Mouse (Mus musculus) embryonic facial prominence, embryonic 11.5 days (tissue): ENCODE measurements at regions not wholly inside any gene's neighbourhood (a gene's known extent, or its start where the extent isn't known, plus 50 kb on each side); places are given as distances from the start of the nearest gene placed in this dataset.

Experiments
- ATAC-seq: fragments of 200-750 bp; cut with Nextera tagmentation; replicated peaks from 2 replicates; pipeline ENCODE4 v1.8.0; 2017; ENCODE audit warnings: low read depth; ENCODE audit not compliant: insufficient number of reproducible peaks, low FRiP score, low TSS enrichment
- DNase-seq: peaks from one replicate; pipeline ENCODE4 v3.0.0-alpha.2; 2015; ENCODE audit warnings: low spot score
- H3K27ac ChIP-seq: fragments of 300-500 bp; sonication (generic); replicated peaks from 2 replicates; pipeline ENCODE4 v1.5.1; 2014; ENCODE audit warnings: mild to moderate bottlenecking, low read depth, low read length, control low read depth
- H3K27me3 ChIP-seq: fragments of 300-500 bp; sonication (generic); 2 replicates; pipeline ENCODE4 v1.6.1; 2014; ENCODE audit warnings: mild to moderate bottlenecking, low read length, moderate library complexity, mixed read lengths; ENCODE audit not compliant: control insufficient read depth, insufficient read depth
- H3K36me3 ChIP-seq: fragments of 300-500 bp; sonication (generic); replicated peaks from 2 replicates; pipeline ENCODE4 v1.6.1; 2014; ENCODE audit warnings: low read depth, mild to moderate bottlenecking, low read length, moderate library complexity, mixed read lengths; ENCODE audit not compliant: control insufficient read depth, insufficient read depth
- H3K4me1 ChIP-seq: fragments of 300-500 bp; sonication (generic); 2 replicates; pipeline ENCODE4 v1.6.1; 2014; ENCODE audit warnings: low read length, mixed read lengths; ENCODE audit not compliant: control insufficient read depth, insufficient read depth
- H3K4me2 ChIP-seq: fragments of 300-500 bp; sonication (generic); 2 replicates; pipeline ENCODE4 v1.6.1; 2014; ENCODE audit warnings: low read depth, mild to moderate bottlenecking, control low read depth, low read length, moderate library complexity
- H3K4me3 ChIP-seq: fragments of 300-500 bp; sonication (generic); 2 replicates; pipeline ENCODE4 v1.5.1; 2014; ENCODE audit warnings: low read depth, low read length, control low read depth
- H3K9ac ChIP-seq: fragments of 300-500 bp; sonication (generic); replicated peaks from 2 replicates; pipeline ENCODE4 v1.6.1; 2014; ENCODE audit warnings: mild to moderate bottlenecking, control low read depth, low read length
- H3K9me3 ChIP-seq: fragments of 300-500 bp; sonication (generic); replicated peaks from 2 replicates; pipeline ENCODE4 v1.6.1; 2016; ENCODE audit warnings: mild to moderate bottlenecking, low read length, inconsistent platforms, mixed read lengths; ENCODE audit not compliant: control insufficient read depth
- WGBS: fragments of 180-500 bp; shearing (Covaris S2); extraction: QIAGEN DNeasy Blood & Tissue Kit; methylation state at CpG from one replicate; pipeline ENCODE4 v1.1.7; 2014; 5-methylcytosine and 5-hydroxymethylcytosine counted together

- Histone ChIP-seq H3K9ac (peak overlapping the region; percentile 30), H3K4me1 (peaks cover 20% of the 10 kb centered on the region), H3K27ac (peak overlapping the region; percentile 75; the same call in 1 of the 2 replicates), H3K27me3 (peaks cover 12% of the 10 kb centered on the region), H3K36me3 (no peaks in the 10 kb centered on the region), H3K9me3 (peaks cover 3% of the 10 kb centered on the region), H3K4me2 (peak overlapping the region; percentile 97), H3K4me3 (0 out of 2 replicates have a peak overlapping the region, but pooled peaks have one; percentile 15)
- 6% methylated on average over 4 of the region's 4 CpGs for WGBS
- ATAC-seq = no peak
- peak; percentile 12 for DNase-seq
Measured at GRCm38 (mm10) chr8:88454906-88455305, 66.2 kb upstream of the Nkd1 start.

- peak; percentile 69 for DNase-seq
- peak overlapping the region; percentile 15; the same call in 1 of the 2 replicates for H3K4me3 ChIP-seq
- peaks cover 3% of the 10 kb centered on the region for H3K9me3 ChIP-seq
- WGBS = 9% methylated on average over 28 of the region's 28 CpGs
- peak overlapping the region; percentile 30 for H3K9ac ChIP-seq
- H3K27ac ChIP-seq = 0 out of 2 replicates have a peak overlapping the region, but pooled peaks have one; percentile 6
- H3K27me3 ChIP-seq = peaks cover 8% of the 10 kb centered on the region
- peaks cover 20% of the 10 kb centered on the region for H3K4me1 ChIP-seq
- no peak for ATAC-seq
- H3K4me2 ChIP-seq = peak overlapping the region; percentile 97
- no peaks in the 10 kb centered on the region for H3K36me3 ChIP-seq
Measured at GRCm38 (mm10) chr8:88455434-88456020, 65.6 kb upstream of the Nkd1 start.

DNA sequence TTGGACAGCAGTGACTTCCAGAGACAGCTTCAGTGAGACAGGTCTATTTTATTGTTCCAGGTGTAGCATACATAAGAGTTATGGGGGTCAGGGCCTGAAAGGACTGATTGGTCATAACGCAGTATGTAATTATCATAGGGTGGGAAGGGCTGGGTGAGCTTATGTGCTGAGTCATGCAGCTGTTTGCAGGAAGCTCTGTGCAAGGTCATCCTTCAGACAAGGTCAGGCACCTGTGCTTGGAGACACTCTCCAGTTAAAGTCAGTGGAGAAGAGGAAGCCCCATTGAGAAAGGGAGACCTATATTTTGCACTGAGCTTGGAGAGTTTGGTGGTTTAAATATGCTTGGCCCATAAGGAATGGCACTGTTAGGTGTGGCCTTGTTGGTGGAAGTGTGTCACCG, 62.0 kb upstream of the Nkd1 start:
- H3K27ac ChIP-seq = no peak overlapping the region
- peaks cover 3% of the 10 kb centered on the region for H3K9me3 ChIP-seq
- 81% methylated on average over 2 of the region's 2 CpGs for WGBS
- H3K9ac ChIP-seq = no peak overlapping the region
- no peak overlapping the region for H3K4me3 ChIP-seq
- no peak overlapping the region for H3K4me2 ChIP-seq
- H3K36me3 ChIP-seq = no peaks in the 10 kb centered on the region
- no peak for ATAC-seq
- H3K4me1 ChIP-seq = peaks cover 12% of the 10 kb centered on the region
- no peaks in the 10 kb centered on the region; the same call in 1 of the 2 replicates for H3K27me3 ChIP-seq
- DNase-seq = no peak

DNA sequence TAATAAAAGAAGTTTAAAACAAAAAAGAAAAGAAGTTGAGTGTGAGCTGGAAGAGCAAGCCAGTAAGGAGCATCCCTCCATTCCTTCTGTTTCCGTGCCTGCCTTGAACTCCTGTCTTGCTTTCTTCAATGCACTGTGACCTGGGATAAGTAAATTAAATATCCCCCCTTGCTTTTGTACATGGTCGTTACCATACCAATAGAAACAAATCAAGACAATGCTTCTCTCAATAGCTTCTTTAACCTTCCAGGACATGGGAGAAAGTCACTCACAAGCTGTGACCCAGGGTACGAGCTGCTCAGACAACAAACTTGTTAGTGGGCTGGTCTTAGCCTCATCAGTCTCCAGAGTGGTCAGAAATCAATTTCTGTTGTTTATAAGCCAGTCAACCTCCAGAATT, 53.4 kb upstream of the Nkd1 start:
- Histone ChIP-seq H3K27ac (no peak overlapping the region), H3K9me3 (no peaks in the 10 kb centered on the region), H3K4me1 (no peaks in the 10 kb centered on the region), H3K4me2 (no peak overlapping the region), H3K4me3 (no peak overlapping the region), H3K36me3 (no peaks in the 10 kb centered on the region), H3K9ac (no peak overlapping the region), H3K27me3 (no peaks in the 10 kb centered on the region)
- ATAC-seq (no peak), DNase-seq (no peak)
- WGBS = 71% methylated on average over 3 of the region's 3 CpGs

- DNase-seq = no peak
- Histone ChIP-seq H3K4me1 (no peaks in the 10 kb centered on the region), H3K27ac (no peak overlapping the region), H3K9me3 (no peaks in the 10 kb centered on the region), H3K4me2 (no peak overlapping the region), H3K36me3 (no peaks in the 10 kb centered on the region), H3K27me3 (no peaks in the 10 kb centered on the region), H3K9ac (no peak overlapping the region), H3K4me3 (no peak overlapping the region)
- no peak for ATAC-seq
- WGBS = 61% methylated on average over 8 of the region's 8 CpGs
Measured at GRCm38 (mm10) chr8:88470931-88471455, 50.2 kb upstream of the Nkd1 start.
